Mouse (Mus musculus) cerebral cortex, adult 2 months (tissue): Measurements from ENCODE around the gene Rfx1.

ENCODE experiments used
- WGBS: fragments of 180-500 bp; shearing (Covaris S2); methylation state at CpG from one replicate; pipeline ENCODE4 v1.1.7; 2018; 5-methylcytosine and 5-hydroxymethylcytosine counted together

Gene Rfx1

GRCm38 (mm10) chr8:84060245-84060644, 6.4 kb upstream of the Rfx1 start:
- WGBS, result 93% methylated on average over 2 of the region's 2 CpGs

- 77% methylated on average over 8 of the region's 8 CpGs for WGBS
These were observed 2.6 kb upstream of the Rfx1 start for GRCm38 (mm10) chr8:84063861-84064610.

GRCm38 (mm10) chr8:84065037-84065436, 1.6 kb upstream of the Rfx1 start, which contains the start of gene Gm10643:
TSS of gene Gm10643 (minus strand) at chr8:84065137.
- WGBS, result 100% methylated on average over 1 of the region's 1 CpGs

DNA sequence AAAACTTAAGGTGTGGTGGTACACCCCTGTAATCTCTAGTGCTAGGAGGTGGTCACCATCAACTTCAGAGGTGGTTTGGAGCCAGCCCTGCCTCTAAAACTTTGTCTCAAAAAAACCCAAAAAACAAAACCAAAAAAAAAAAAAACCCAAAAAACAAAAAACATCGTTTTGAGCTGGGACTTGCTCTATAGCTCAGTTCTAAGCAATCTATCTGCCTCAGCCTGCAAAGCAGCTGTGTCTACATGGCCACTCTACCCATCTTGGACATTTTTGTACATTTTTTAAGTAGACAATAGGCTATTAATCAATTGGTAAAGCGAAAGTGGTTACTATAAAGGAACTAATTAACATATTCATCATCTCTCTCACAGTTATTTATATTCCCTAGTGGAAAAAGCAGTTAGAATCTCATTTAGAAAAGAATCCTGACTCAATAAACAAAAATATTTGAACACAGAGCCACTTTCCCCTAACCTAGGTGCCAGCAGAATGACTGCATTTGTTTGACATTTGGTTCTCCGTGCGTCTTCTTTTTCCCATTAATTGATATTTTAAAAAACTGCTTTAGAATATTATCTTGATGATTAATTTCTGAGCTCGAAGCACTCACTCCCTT, 1.1 kb upstream of the Rfx1 start:
- 12% methylated on average over 5 of the region's 5 CpGs for WGBS

- WGBS, result 1% methylated on average over 58 of the region's 58 CpGs
These were observed 476 bp downstream of the Rfx1 start for GRCm38 (mm10) chr8:84067047-84067573.

DNA sequence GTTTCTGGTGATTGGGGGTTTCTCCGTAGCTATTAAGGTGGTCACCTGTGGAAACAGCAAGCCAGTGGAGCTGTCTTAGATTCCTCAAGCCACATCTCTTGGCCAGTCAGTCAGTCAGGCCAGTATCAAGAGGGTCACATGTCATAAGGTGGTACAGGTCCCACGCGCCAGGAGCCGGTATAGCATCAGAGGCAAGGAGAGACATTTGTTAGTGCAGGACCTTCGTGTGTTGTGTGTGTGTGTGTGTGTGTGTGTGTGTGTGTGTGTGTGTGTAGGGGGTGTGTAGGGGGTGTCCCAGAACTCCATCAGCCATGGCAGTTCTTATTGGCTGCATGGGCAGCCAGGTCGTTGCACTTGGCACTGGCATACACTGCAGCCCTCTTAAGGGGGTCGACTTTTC, 1.3 kb downstream of the Rfx1 start:
- WGBS, result 75% methylated on average over 7 of the region's 7 CpGs

- 50% methylated on average over 12 of the region's 12 CpGs for WGBS
These were observed 1.8 kb downstream of the Rfx1 start for GRCm38 (mm10) chr8:84068316-84069035.

DNA sequence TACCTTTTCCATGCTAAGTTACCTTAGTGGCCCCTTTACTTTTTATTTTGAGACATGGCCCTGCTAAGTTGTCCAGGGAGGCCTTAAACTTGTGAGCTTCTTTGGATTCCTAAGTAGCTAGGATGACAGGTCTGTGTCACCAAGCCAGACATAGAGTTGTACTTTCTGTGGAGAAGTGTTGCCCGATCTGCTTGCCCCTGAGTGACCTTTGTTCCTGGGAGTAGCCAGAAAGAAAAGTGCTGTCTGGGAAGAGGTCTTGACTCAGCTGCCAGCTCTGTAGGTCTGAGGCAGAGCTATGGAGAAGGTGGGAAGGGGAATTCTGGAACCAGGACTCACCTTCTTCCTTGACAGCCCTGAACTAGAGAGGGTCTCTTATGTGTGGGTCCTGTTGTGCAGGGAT, 2.5 kb downstream of the Rfx1 start:
- WGBS, result 49% methylated on average over 1 of the region's 1 CpGs

DNA sequence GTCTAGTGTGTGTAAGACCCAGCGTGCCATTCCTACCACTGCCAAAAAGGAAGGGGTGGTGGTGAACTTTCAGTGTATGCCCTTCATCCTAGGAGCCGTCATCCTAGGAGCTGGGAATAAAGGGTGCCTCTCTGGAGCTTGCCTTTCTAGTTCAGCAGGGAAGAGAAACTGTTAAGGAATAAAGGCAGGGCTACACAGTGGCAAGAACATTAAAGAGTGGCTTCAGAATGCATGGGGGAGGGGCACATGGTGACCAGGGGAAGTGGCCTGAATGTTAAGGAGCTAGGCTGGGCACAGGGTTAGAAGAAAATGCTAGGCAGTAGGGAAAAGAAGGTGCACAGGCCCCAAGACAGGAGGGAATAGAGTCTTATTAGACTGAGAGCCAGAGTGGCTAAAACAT, 3.1 kb downstream of the Rfx1 start:
- WGBS, result 50% methylated on average over 2 of the region's 2 CpGs

GRCm38 (mm10) chr8:84070241-84070640, 3.6 kb downstream of the Rfx1 start:
- 70% methylated on average over 5 of the region's 5 CpGs for WGBS

DNA sequence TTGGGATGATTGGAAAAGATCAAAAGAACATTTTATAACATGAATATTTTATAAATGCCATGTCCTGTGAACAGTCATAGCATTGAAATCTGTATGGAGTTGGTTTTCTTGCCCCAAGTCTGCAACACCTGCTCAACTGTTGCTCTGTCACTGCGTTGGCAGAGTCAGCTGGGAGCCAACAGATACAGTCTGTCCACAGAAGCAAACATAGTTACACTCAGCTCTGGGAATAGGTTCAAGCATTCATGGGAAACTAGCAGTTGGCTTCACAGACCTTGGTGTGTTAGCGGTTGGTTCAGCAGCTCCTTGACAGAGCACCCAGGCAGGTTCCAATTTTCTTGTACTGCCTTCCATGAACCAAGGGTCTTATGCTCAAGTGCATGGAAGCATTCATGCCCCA, 4.0 kb downstream of the Rfx1 start:
- WGBS, result 22% methylated on average over 2 of the region's 2 CpGs

DNA sequence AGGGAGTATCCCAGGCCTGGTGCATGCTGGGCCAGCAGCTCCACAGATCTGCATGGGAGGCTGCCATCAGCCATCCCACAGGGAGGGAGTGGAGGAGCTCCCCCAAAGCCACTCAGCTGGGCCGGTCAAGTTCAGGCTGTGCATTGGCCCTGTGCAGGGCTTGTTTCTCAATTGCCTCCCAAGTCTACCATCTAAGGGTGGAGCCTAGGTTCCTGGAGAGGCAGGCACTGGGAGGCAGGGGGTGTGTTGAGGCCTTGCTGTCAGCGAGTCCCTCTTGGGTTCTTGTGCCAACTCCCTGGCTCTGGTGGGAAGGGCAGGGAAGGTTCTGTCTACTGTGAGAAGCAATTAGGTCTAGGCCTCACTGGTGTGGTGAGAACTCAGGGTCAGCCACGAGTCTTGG, 5.3 kb downstream of the Rfx1 start:
- 48% methylated on average over 3 of the region's 3 CpGs for WGBS

GRCm38 (mm10) chr8:84072321-84072720, 5.7 kb downstream of the Rfx1 start:
- 86% methylated on average over 10 of the region's 10 CpGs for WGBS

- 40% methylated on average over 10 of the region's 10 CpGs for WGBS
These were observed 6.8 kb downstream of the Rfx1 start for GRCm38 (mm10) chr8:84073230-84073976.

DNA sequence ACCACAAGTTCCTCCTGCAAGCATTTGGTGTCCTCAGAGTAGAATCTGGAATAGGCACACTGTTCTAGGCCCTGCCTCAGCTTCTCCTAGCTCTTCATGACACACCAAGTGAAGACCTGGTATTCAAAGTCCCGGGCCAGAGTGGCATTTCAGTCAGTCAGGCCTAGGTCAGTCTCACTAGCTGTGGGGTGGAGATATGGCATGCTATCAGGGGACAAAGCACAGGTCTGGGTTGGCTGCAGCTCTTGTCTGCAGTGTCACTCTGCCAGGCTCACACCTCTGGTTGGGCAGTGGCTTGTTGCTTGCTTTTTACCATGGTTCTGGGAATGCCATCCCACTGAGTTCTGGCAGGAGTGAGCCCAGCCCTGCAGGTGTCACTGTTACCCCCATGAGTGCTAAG, 9.8 kb downstream of the Rfx1 start:
- WGBS, result 92% methylated on average over 1 of the region's 1 CpGs

DNA sequence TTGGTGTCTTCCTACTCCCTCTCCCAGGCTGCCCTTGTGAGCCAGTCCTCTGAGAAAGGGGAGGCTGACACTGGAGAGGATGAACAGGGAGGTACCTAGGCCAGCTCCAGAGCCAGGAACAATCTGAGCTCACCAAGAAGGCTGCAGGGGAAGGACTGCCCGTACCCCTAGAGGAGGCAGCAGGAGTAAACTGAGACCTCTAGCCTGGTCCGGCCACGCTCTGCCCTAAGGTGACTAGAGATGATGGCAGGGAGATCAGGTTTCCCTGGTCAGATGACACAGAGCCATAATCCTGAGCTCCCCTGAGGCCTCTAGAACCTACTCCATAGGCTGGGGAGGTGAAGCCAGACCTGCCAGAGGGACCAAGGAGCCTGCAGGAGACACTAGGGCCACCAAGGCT, 10.2 kb downstream of the Rfx1 start:
- WGBS, result 95% methylated on average over 3 of the region's 3 CpGs

DNA sequence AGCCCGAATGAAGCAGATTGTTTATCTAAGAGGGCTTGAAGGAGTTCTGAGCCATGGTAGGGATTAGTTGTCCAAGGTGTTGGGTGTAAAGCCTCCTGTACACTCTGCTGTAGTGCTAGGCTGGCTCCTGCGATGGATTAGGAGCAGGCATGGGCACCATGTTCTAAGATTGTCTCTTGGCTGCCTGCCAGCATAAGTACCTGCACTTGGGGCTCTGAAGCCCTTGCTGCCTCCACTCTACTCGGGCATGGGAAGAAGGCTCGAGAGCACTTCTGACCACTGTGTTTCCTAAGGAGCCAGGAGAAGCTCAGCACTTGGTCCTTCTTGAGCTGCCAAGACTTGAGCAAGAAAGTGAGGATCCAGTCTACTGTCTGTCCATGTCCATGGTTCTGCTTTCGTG, 12.6 kb downstream of the Rfx1 start:
- WGBS, result 86% methylated on average over 5 of the region's 5 CpGs

DNA sequence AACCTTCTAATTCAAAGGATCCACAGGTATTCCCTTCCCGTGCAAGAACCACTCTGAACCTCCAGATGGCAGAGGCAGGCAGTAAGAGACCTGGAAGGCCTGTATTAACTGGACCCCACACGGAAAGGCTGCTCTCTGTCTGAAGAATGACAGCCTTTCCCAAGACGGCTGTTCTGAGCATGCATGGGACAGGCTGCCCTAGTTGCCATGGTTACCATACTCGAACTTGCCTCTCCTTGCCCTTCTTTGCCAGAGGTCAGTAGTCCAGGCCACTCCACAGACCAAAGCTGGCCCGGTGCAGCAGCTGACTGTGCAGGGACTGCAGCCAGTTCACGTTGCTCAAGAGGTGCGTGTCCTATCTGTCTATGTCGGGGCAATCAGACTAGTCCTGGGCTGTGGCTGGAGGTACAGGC, 17.2 kb downstream of the Rfx1 start:
- WGBS, result 51% methylated on average over 8 of the region's 8 CpGs

GRCm38 (mm10) chr8:84084341-84085115, 17.9 kb downstream of the Rfx1 start:
- 71% methylated on average over 42 of the region's 42 CpGs for WGBS

- 83% methylated on average over 7 of the region's 7 CpGs for WGBS
These were observed 20.5 kb downstream of the Rfx1 start for GRCm38 (mm10) chr8:84087156-84087555.

- 58% methylated on average over 14 of the region's 14 CpGs for WGBS
These were observed 21.2 kb downstream of the Rfx1 start for GRCm38 (mm10) chr8:84087821-84088220.
